Mouse (Mus musculus) G1E-ER4 (cell line): ENCODE results near the gene Olfr91. TPM values are rescaled to one million over a fixed set of nuclear protein-coding genes. Genes with fewer than 3 reads are reported as not detected.

Experiments used
- GATA1 ChIP-seq: IDR thresholded peaks from one replicate; pipeline ENCODE4 v1.8.0; 2012; ENCODE audit warnings: low read length, inconsistent platforms
- polyA plus RNA-seq: library from polyadenylated mRNA; stranded (reverse); fragments of >175 nt; gene quantifications from 2 replicates; pipeline ENCODE4 v1.2.3, GENCODE M21; 2012

Olfr91 gene
- not detected in 2 replicates for polyA plus RNA-seq

GRCm38 (mm10) chr17:37098178-37098577, at the start of gene Olfr91:
TSS of gene Olfr91 (minus strand) at chr17:37098278.
- no peak for TF ChIP-seq GATA1

GRCm38 (mm10) chr17:37119988-37120387, 21.9 kb upstream of the Olfr91 start, which contains the start of gene Olfr92:
TSS of gene Olfr92 (minus strand) at chr17:37120088.
- no peak for TF ChIP-seq GATA1

- no peak for TF ChIP-seq GATA1
Measured at GRCm38 (mm10) chr17:37093289-37093688, 4.8 kb downstream of the Olfr91 start.

- TF ChIP-seq GATA1 = no peak
Measured at GRCm38 (mm10) chr17:37092198-37092597, 5.9 kb downstream of the Olfr91 start.

GRCm38 (mm10) chr17:37088399-37088798, 9.7 kb downstream of the Olfr91 start, which contains the start of gene Olfr90:
TSS of gene Olfr90 (minus strand) at chr17:37088499.
- TF ChIP-seq GATA1 = no peak

- TF ChIP-seq GATA1 = no peak
Measured at GRCm38 (mm10) chr17:37085545-37085944, 12.5 kb downstream of the Olfr91 start.

GRCm38 (mm10) chr17:37084632-37085031, 13.4 kb downstream of the Olfr91 start:
- no peak for TF ChIP-seq GATA1

- no peak for TF ChIP-seq GATA1
Measured at GRCm38 (mm10) chr17:37083327-37083726, 14.8 kb downstream of the Olfr91 start.

GRCm38 (mm10) chr17:37081659-37082058, 16.4 kb downstream of the Olfr91 start:
- no peak for TF ChIP-seq GATA1

GRCm38 (mm10) chr17:37080119-37080518, 18.0 kb downstream of the Olfr91 start:
- TF ChIP-seq GATA1 = no peak

GRCm38 (mm10) chr17:37078990-37079389, 19.1 kb downstream of the Olfr91 start:
- TF ChIP-seq GATA1 = no peak

- TF ChIP-seq GATA1 = no peak
Measured at GRCm38 (mm10) chr17:37078193-37078592, 19.9 kb downstream of the Olfr91 start.

GRCm38 (mm10) chr17:37075766-37076165, 22.3 kb downstream of the Olfr91 start:
- TF ChIP-seq GATA1 = no peak

GRCm38 (mm10) chr17:37075181-37075580, 22.9 kb downstream of the Olfr91 start:
- no peak for TF ChIP-seq GATA1

GRCm38 (mm10) chr17:37072730-37073276, 25.3 kb downstream of the Olfr91 start:
- no peak for TF ChIP-seq GATA1

GRCm38 (mm10) chr17:37072080-37072729, 25.9 kb downstream of the Olfr91 start:
- no peak for TF ChIP-seq GATA1

GRCm38 (mm10) chr17:37070121-37070520, 28.0 kb downstream of the Olfr91 start:
- no peak for TF ChIP-seq GATA1

- no peak for TF ChIP-seq GATA1
Measured at GRCm38 (mm10) chr17:37067861-37068260, 30.2 kb downstream of the Olfr91 start.
